Mouse (Mus musculus) Patski (cell line): ENCODE data around the gene Scube1. TPM values are rescaled to one million over a fixed set of nuclear protein-coding genes. Genes with fewer than 3 reads are reported as not detected.
A peak's percentile ranks its signal among the peaks of the same experiment; 100 is the strongest.

ENCODE experiments used
- ATAC-seq: fragments of 100-300 bp; one replicate; pipeline ENCODE4 v1.8.0; 2021
- CTCF ChIA-PET: fragments of 350-600 bp; sonication (Branson Sonifier 250); formaldehyde crosslinking; loops from one replicate; lab custom pipeline; 2022; ENCODE audit warnings: inconsistent platforms; lab: Charles Lee
- POLR2A ChIA-PET: fragments of 350-600 bp; sonication (Branson Sonifier 250); formaldehyde crosslinking; loops from one replicate; lab custom pipeline; 2022; ENCODE audit warnings: antibody characterized with exemption, inconsistent platforms; lab: Charles Lee
- DNase-seq: peaks from one replicate; pipeline ENCODE4 v3.0.0-alpha.2; 2011; ENCODE audit warnings: low read depth, low spot score
- H3K27me3 ChIP-seq: fragments of 371-371 bp; one replicate; pipeline ENCODE4 v1.5.1; 2021
- CTCF ChIP-seq: fragments of 100-300 bp; IDR thresholded peaks from one replicate; pipeline ENCODE4 v1.5.1; 2021
- in situ Hi-C: fragments of 300-500 bp; cut with MboI; formaldehyde crosslinking; loops from 3 replicates; pipeline ENCODE4 v1.11.1; 2018; ENCODE audit warnings: low pct_unique_long_range_greater_than_20kb, mixed read lengths
- polyA plus RNA-seq: library from polyadenylated mRNA; unstranded; gene quantifications from one replicate; pipeline ENCODE4 v1.2.3, GENCODE M21; 2021

Scube1 gene
- polyA plus RNA-seq, 1 experiment from 2014 or later: 0.71 TPM

DNA sequence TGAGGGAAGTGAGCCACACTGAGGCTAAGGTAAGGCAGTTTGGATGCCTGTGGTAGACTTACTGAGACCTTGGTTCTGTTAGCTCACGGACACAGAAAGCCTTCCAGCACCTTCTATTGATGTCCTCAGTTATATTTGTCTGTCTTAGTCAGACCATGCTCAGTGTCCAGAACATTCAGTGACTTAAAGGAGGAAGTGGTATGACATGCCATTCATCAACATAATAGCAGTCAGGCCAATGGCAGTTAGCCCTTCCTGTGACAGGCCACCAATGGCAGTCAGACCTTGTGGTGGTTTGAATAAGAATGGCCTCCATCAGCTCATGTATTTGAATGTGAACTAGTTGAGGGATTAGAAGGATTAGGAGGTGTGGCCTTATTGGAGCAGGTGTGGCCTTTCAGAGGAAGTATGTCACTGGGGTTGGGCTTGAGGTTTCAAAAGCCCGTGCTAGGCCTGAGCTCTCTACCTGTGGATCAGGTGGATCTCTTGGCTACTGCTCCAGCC, 98.6 kb downstream of the Scube1 start:
- TF ChIP-seq CTCF: no peak
- DNase-seq (no peak), ATAC-seq (no peak)
- peaks cover 13% of the 10 kb centered on the region for H3K27me3 ChIP-seq
- ChIA-PET POLR2A (no interaction called here), CTCF (no interaction called here)
- in situ Hi-C loops: no loop called here

- ChIA-PET CTCF (no interaction called here), POLR2A (no interaction called here)
- in situ Hi-C loops: no loop called here
- peaks cover 18% of the 10 kb centered on the region for H3K27me3 ChIP-seq
- ATAC-seq (no peak), DNase-seq (no peak)
- TF ChIP-seq CTCF: no peak
Measured at GRCm38 (mm10) chr15:83615245-83615644, 109.6 kb downstream of the Scube1 start.

GRCm38 (mm10) chr15:83607115-83607802, 117.6 kb downstream of the Scube1 start:
- CTCF ChIA-PET: interaction anchor here (0.9 to 1.5 kb wide), 4 partner anchors 13 to 90 kb away, joined by 3 to 4 read pairs (median 3); no protein-coding TSS in a partner anchor
- DNase-seq (no peak), ATAC-seq (peak; percentile 28)
- in situ Hi-C loops: no loop called here
- H3K27me3 ChIP-seq: peaks cover 15% of the 10 kb centered on the region
- POLR2A ChIA-PET: interaction anchor here (0.8 kb wide), 1 partner anchor 13 kb away, joined by 3 read pairs; no protein-coding TSS in a partner anchor
- no peak for TF ChIP-seq CTCF

DNA sequence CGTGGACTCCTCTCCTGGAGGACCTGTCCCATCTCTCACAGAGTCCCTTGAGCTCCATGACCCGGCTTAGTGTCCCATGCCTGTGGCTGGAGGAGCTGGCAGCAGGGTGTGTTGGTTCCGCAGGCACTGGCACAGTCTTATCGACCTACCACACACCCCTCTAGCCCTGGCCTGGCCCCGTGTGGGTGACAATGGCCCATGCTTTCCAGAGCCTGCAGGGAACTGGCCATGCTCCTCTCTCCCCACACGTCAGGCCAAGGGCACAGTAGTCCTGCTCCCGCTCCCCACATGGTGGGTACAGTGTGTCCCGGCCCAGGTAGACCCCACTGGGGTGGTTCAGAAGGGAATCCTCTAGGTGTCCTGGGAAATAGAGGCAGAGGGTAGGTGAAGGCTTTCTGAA, 118.1 kb downstream of the Scube1 start:
- DNase-seq (no peak), ATAC-seq (no peak)
- H3K27me3 ChIP-seq: peaks cover 12% of the 10 kb centered on the region
- ChIA-PET CTCF (interaction anchor here (0.9 to 1.5 kb wide), 4 partner anchors 12 to 89 kb away, joined by 3 to 4 read pairs (median 3); no protein-coding TSS in a partner anchor), POLR2A (interaction anchor here (0.8 kb wide), 1 partner anchor 13 kb away, joined by 3 read pairs; no protein-coding TSS in a partner anchor)
- TF ChIP-seq CTCF: no peak
- in situ Hi-C loops: no loop called here

DNA sequence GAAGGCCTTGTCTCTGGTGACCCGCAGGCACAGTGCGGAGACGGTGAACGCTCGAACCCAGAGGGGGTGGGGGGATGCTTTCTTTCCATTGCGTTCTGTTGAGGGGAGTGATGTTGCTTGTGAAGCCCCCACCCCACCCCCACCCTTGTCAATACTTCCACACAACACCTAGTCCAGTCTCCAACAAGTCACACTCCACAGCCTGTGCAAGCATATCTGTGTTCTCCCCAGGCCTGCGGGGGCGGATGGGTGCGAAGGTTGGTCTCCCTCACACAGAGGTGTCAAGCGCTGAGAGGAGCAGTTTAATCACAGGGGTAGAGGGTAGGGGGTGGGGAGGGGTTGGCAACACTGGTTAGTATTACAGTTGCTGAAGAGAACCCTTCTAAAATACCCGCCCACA, 118.6 kb downstream of the Scube1 start:
- ChIA-PET CTCF (interaction anchor here (0.7 kb wide), 1 partner anchor 12 kb away, joined by 3 read pairs; no protein-coding TSS in a partner anchor), POLR2A (no interaction called here)
- in situ Hi-C loops: no loop called here
- peaks cover 9% of the 10 kb centered on the region for H3K27me3 ChIP-seq
- TF ChIP-seq CTCF: no peak
- ATAC-seq (no peak), DNase-seq (no peak)

DNA sequence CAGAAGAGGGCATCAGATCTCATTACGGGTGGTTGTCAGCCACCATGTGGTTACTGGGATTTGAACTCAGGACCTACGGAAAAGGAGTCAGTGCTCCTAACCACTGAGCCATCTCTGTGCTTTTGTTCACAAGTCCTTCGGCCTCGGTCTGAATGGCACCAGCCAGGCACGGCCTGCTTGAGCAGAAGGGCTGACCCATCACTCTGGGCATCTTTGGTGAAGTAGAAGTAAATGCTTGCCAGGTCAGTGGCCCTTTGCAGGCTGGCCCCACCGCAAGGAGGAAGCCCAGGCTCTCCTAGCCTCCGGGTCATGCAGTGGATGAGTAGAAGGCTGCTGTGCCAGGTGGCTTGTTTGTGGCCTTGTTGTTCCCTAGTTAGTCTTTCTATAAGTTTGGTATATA, 121.4 kb downstream of the Scube1 start:
- in situ Hi-C loops: no loop called here
- TF ChIP-seq CTCF: no peak
- ATAC-seq (no peak), DNase-seq (no peak)
- H3K27me3 ChIP-seq: no peaks in the 10 kb centered on the region
- ChIA-PET CTCF (no interaction called here), POLR2A (no interaction called here)

DNA sequence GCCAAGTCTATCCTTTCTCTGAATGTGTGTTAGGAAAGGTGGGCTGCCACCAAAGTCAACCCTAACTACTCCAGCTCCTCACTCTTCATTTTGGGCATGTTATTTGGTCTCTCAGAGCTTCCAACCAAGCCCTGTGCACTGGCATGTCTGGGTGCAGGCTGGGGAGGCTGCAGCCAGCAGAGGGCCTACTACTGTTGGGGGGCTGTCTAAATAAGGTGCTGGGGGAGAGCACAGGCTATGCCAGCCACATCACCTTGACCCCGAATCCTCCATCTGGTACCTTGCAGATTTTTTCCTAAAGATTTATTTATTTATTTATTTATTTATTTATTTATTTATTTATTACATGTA, 121.8 kb downstream of the Scube1 start:
- DNase-seq: no peak
- ATAC-seq: no peak
- in situ Hi-C loops: no loop called here
- CTCF ChIA-PET: no interaction called here
- POLR2A ChIA-PET: interaction anchor here (0.9 kb wide), 1 partner anchor 9 kb away, joined by 3 read pairs; no protein-coding TSS in a partner anchor
- no peaks in the 10 kb centered on the region for H3K27me3 ChIP-seq
- TF ChIP-seq CTCF: no peak

DNA sequence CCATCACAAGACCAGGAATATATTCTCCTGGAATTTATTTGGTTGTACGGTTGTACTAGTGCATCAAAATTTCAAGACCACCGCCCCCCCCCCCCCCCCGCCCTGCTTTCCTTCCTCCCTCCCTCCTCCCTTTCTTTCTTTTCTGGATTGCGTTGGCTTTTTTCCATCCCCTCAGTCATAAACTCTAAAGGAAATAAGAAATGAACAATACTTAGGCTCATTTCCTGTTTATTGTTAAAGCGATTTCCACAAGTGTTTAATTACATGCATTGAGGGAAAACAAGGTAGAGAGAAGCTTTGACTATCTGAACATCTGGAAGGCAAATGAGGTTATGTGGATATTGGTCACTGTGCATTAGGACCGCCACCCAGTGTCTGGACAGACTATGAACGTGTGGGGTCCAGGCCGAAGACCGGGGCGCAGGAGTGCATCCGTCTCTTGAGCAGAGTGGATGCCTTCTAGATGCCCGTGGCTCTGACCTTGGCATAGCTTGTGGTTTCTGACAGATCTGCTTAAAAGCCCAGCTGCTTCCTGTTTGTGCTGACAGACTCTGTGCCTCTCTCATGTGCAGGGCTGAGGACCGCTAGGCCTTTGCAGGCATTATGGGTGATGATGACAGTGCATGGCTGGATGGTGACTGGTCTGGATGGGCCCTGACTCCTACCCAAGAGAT, 122.3 kb downstream of the Scube1 start:
- no peaks in the 10 kb centered on the region for H3K27me3 ChIP-seq
- POLR2A ChIA-PET: interaction anchor here (0.9 kb wide), 1 partner anchor 8 kb away, joined by 3 read pairs; no protein-coding TSS in a partner anchor
- ATAC-seq (no peak), DNase-seq (no peak)
- in situ Hi-C loops: no loop called here
- CTCF ChIA-PET: no interaction called here
- no peak for TF ChIP-seq CTCF

GRCm38 (mm10) chr15:83601185-83601584, 123.6 kb downstream of the Scube1 start:
- ChIA-PET CTCF (no interaction called here), POLR2A (no interaction called here)
- ATAC-seq: no peak
- in situ Hi-C loops: no loop called here
- no peaks in the 10 kb centered on the region for H3K27me3 ChIP-seq
- no peak for TF ChIP-seq CTCF
- no peak for DNase-seq

DNA sequence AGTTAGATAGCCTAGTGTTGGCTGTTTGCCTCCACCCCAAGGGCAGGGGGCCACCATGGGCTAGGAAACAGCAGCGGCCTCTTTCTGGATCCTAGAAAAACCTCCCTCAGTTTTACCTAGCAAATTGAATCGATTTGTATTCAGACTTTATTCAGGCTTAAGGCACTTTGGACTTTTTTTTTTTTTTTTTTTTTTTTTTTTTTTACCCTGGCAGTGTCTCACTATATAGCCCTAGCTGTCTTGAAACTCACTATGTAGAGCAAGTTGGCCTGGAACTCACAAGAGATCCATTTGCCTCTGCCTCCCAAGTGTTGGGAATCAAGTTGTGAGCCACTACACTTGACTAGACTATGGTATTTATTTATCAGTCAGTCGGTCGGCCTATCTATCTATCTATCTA, 128.0 kb downstream of the Scube1 start:
- no peak for ATAC-seq
- no peaks in the 10 kb centered on the region for H3K27me3 ChIP-seq
- ChIA-PET POLR2A (no interaction called here), CTCF (no interaction called here)
- TF ChIP-seq CTCF: no peak
- no peak for DNase-seq
- in situ Hi-C loops: no loop called here

DNA sequence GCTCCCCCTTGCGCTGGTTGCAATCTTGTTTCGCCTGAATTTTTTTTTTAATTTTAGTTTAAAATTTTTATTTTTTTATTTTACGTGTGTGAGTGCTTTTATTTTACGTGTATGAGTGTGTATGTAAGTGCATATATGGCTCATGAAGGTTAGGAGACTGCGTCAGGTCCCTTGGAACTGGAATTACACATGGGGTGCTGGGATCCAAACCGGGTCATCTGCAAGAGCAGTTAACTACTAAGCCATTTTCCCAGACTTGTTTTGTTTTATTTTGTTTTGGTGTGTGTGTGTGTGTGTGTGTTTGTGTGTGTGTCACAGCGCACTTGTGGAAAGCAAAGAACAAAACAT, 129.5 kb downstream of the Scube1 start:
- in situ Hi-C loops: no loop called here
- ChIA-PET CTCF (no interaction called here), POLR2A (no interaction called here)
- no peak for TF ChIP-seq CTCF
- DNase-seq (no peak), ATAC-seq (no peak)
- no peaks in the 10 kb centered on the region for H3K27me3 ChIP-seq
